Mouse (Mus musculus) cerebellum, postnatal 10 days (tissue): Measurements from ENCODE around the gene Fnbp1.

Experiments used
- DNase-seq, 2 experiments: peaks; one replicate each; pipeline ENCODE4 v3.0.0; 2021; ENCODE audit warnings: mixed read lengths in 2 of 2

Fnbp1 gene

GRCm38 (mm10) chr2:31061868-31062628, 79.8 kb downstream of the Fnbp1 start:
- peak in 1 of 2 experiments; percentile 28 for DNase-seq

GRCm38 (mm10) chr2:31060787-31061730, 80.7 kb downstream of the Fnbp1 start:
- DNase-seq: peak; percentile 87 to 91

GRCm38 (mm10) chr2:31060271-31060670, 81.5 kb downstream of the Fnbp1 start:
- no peak for DNase-seq

- no peak for DNase-seq
These were observed 83.4 kb downstream of the Fnbp1 start for GRCm38 (mm10) chr2:31058443-31058842.

GRCm38 (mm10) chr2:31057549-31058177, 84.1 kb downstream of the Fnbp1 start:
- peak; percentile 74 to 82 for DNase-seq

- DNase-seq: no peak
These were observed 85.7 kb downstream of the Fnbp1 start for GRCm38 (mm10) chr2:31056070-31056469.

GRCm38 (mm10) chr2:31053851-31054340, 87.9 kb downstream of the Fnbp1 start:
- DNase-seq: no peak

GRCm38 (mm10) chr2:31053426-31053825, 88.4 kb downstream of the Fnbp1 start:
- DNase-seq: no peak

- DNase-seq: no peak
These were observed 89.4 kb downstream of the Fnbp1 start for GRCm38 (mm10) chr2:31052441-31052840.

GRCm38 (mm10) chr2:31048037-31048436, 93.8 kb downstream of the Fnbp1 start:
- no peak for DNase-seq

GRCm38 (mm10) chr2:31043856-31044255, 98.0 kb downstream of the Fnbp1 start:
- DNase-seq: no peak

- no peak for DNase-seq
These were observed 98.9 kb downstream of the Fnbp1 start for GRCm38 (mm10) chr2:31042881-31043280.

GRCm38 (mm10) chr2:31041386-31041785, 100.4 kb downstream of the Fnbp1 start:
- no peak for DNase-seq

- no peak for DNase-seq
These were observed 101.3 kb downstream of the Fnbp1 start for GRCm38 (mm10) chr2:31040487-31040886.

GRCm38 (mm10) chr2:31040043-31040442, 101.8 kb downstream of the Fnbp1 start:
- peak in 1 of 2 experiments; percentile 39 for DNase-seq

GRCm38 (mm10) chr2:31036811-31037210, 105.0 kb downstream of the Fnbp1 start:
- no peak for DNase-seq

GRCm38 (mm10) chr2:31031972-31032371, 109.8 kb downstream of the Fnbp1 start:
- no peak for DNase-seq

GRCm38 (mm10) chr2:31026642-31027041, 115.2 kb downstream of the Fnbp1 start:
- no peak for DNase-seq

- peak in 1 of 2 experiments; percentile 38 for DNase-seq
These were observed 116.3 kb downstream of the Fnbp1 start for GRCm38 (mm10) chr2:31025458-31025857.

GRCm38 (mm10) chr2:31024618-31025370, 117.0 kb downstream of the Fnbp1 start:
- DNase-seq: peak; percentile 89 to 93

GRCm38 (mm10) chr2:31023940-31024339, 117.9 kb downstream of the Fnbp1 start:
- DNase-seq: peak in 1 of 2 experiments; percentile 39

GRCm38 (mm10) chr2:31020202-31020601, 121.6 kb downstream of the Fnbp1 start:
- DNase-seq: peak; percentile 37 to 49
